Mouse (Mus musculus): Measurements from ENCODE around the gene Mgl2. TPM values are rescaled to one million over a fixed set of nuclear protein-coding genes. Genes with fewer than 3 reads are reported as not detected.

The Mgl2 gene
- polyA plus RNA-seq, 1 experiment from 2014 or later, result 0.95 TPM

- H3K27me3 ChIP-seq, result no peaks in the 10 kb centered on the region
- no peaks in the 10 kb centered on the region for H3K36me3 ChIP-seq
- H3K9ac ChIP-seq, result no peak overlapping the region
- H3K4me1 ChIP-seq (replicated peaks), result no peaks in the 10 kb centered on the region
- H3K4me3 ChIP-seq, result no peak overlapping the region
- H3K9me3 ChIP-seq, result no peaks in the 10 kb centered on the region; the same call in 1 of the 2 replicates
- no peak for ATAC-seq (ENCODE audit: low FRiP score)
- H3K4me2 ChIP-seq, result no peak overlapping the region
- WGBS, result 80% methylated on average over 4 of the region's 4 CpGs
- H3K27ac ChIP-seq, result no peak overlapping the region
These were observed 44.4 kb downstream of the Mgl2 start for GRCm38 (mm10) chr11:70174491-70174890.

DNA sequence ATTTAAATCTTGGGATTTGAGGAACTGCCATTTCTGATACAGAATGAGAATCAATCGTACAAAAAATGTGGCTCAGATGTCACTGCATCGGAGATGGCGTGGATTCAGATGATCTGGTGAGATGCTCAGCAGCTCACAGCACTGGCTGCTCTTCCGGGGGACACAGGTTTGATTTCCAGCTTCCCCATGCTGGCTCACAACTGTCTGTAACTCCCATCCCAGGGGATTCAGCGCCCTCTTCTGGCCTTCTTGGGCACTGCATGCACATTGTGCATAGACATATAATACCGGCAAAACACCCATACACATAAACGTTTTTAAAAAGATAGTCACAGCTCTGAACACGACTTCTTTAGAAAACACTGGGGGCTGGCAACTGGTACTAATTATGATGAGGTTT, 47.5 kb downstream of the Mgl2 start:
- Histone ChIP-seq H3K27ac (no peak overlapping the region), H3K4me2 (no peak overlapping the region), H3K4me3 (no peak overlapping the region), H3K36me3 (no peaks in the 10 kb centered on the region), H3K27me3 (no peaks in the 10 kb centered on the region), H3K9ac (no peak overlapping the region), H3K9me3 (no peaks in the 10 kb centered on the region; the same call in 1 of the 2 replicates), H3K4me1 (replicated peaks) (no peaks in the 10 kb centered on the region)
- ATAC-seq (ENCODE audit: low FRiP score), result no peak
- WGBS, result 72% methylated on average over 8 of the region's 8 CpGs

DNA sequence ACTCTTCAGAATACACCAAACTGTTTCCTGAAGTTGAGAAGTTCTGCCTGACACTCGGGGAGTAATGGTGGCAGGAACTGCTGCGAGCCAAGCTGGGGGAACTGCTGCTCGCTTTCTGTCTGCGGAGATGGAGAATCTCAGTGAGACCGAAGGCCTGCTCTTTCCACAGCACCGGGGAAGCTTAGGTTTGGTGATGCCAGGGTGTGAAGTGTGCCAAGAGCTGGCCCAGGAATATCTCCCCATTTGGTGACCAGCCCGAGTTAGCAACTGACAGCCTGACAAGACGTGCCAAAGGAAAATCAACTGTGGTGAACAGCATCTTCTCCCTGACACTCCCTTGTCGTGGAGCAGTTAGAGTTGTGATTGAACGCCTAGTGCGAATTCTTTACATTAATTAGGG, 48.2 kb downstream of the Mgl2 start:
- no peak for ATAC-seq (ENCODE audit: low FRiP score)
- no peak overlapping the region for H3K27ac ChIP-seq
- no peaks in the 10 kb centered on the region for H3K27me3 ChIP-seq
- no peaks in the 10 kb centered on the region for H3K4me1 ChIP-seq (replicated peaks)
- H3K4me3 ChIP-seq, result no peak overlapping the region
- no peak overlapping the region for H3K9ac ChIP-seq
- 90% methylated on average over 11 of the region's 11 CpGs for WGBS
- H3K9me3 ChIP-seq, result no peaks in the 10 kb centered on the region; the same call in 1 of the 2 replicates
- H3K4me2 ChIP-seq, result no peak overlapping the region
- no peaks in the 10 kb centered on the region for H3K36me3 ChIP-seq

DNA sequence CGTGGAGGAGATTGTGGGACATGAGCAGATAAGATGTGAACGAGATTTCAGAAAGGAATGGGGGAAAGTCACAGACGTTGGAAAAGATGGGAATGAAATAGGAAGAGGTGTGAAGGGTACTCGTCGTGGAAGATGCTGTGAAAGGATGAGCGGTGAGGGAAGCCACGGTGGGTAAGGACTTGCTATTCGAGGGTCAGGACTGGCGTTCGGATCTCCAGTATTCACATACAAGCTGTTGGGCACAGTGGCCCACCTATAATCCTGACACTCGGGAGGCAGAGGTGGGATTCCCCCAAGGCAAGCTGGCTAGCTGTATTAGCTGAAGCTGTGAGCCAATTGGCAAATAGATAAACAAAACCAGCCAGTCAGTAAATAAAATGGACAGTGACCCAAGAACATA, 48.6 kb downstream of the Mgl2 start:
- Histone ChIP-seq H3K4me1 (replicated peaks) (no peaks in the 10 kb centered on the region), H3K4me3 (no peak overlapping the region), H3K36me3 (no peaks in the 10 kb centered on the region), H3K4me2 (no peak overlapping the region), H3K9me3 (no peaks in the 10 kb centered on the region; the same call in 1 of the 2 replicates), H3K27me3 (no peaks in the 10 kb centered on the region), H3K27ac (no peak overlapping the region), H3K9ac (no peak overlapping the region)
- WGBS, result 86% methylated on average over 11 of the region's 11 CpGs
- ATAC-seq (ENCODE audit: low FRiP score), result no peak

DNA sequence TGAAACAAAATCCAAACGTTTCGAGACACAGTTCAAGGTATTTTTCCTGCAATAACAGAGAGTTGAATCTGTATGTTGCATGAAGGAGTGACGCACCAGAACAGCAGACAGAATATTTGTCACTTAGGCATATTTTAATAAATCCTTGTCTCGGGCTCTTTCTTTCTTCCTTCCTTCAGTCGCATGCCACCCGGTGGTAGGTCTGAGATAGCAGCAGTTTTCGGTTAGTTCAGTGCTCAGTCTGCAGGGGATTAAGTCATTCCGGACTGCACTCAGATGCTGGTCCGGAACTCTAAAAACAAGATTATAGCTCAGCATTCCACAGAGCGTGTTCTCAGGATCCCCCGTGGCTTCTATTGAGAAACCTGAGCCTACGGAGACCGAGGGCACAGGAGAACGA, 49.3 kb downstream of the Mgl2 start:
- H3K27me3 ChIP-seq, result no peaks in the 10 kb centered on the region
- 41% methylated on average over 14 of the region's 14 CpGs for WGBS
- no peak overlapping the region for H3K4me2 ChIP-seq
- no peak overlapping the region for H3K4me3 ChIP-seq
- ATAC-seq (ENCODE audit: low FRiP score), result no peak
- no peak overlapping the region for H3K9ac ChIP-seq
- no peaks in the 10 kb centered on the region; the same call in 1 of the 2 replicates for H3K9me3 ChIP-seq
- no peaks in the 10 kb centered on the region for H3K4me1 ChIP-seq (replicated peaks)
- H3K36me3 ChIP-seq, result no peaks in the 10 kb centered on the region
- no peak overlapping the region for H3K27ac ChIP-seq

DNA sequence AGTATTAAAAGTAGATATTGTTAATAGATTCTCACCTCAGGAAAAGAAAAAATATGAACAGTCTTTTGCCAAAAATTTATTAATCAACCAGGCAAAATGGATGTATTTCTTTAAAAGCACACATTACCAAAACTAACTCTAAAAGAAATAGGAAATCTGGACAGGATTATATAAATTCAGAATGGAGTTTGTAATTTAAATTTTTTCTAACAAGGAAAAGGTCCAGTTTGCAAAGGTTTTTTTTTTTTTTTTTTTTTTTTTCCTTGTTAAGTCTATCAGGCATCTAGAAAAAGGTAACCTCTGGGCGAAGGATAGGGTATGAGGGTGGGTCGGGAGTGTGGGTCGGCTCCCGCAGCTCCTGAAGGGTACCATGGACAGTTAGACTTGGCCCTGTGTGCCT, 50.4 kb downstream of the Mgl2 start:
- no peak overlapping the region for H3K4me3 ChIP-seq
- ATAC-seq (ENCODE audit: low FRiP score), result no peak
- H3K36me3 ChIP-seq, result no peaks in the 10 kb centered on the region
- H3K4me1 ChIP-seq (replicated peaks), result no peaks in the 10 kb centered on the region
- no peak overlapping the region for H3K27ac ChIP-seq
- H3K4me2 ChIP-seq, result no peak overlapping the region
- no peaks in the 10 kb centered on the region for H3K27me3 ChIP-seq
- no peak overlapping the region for H3K9ac ChIP-seq
- H3K9me3 ChIP-seq, result no peaks in the 10 kb centered on the region; the same call in 1 of the 2 replicates
- WGBS, result 90% methylated on average over 4 of the region's 4 CpGs

GRCm38 (mm10) chr11:70185120-70185519, 55.0 kb downstream of the Mgl2 start:
- Histone ChIP-seq H3K9me3 (no peaks in the 10 kb centered on the region), H3K36me3 (no peaks in the 10 kb centered on the region), H3K27me3 (no peaks in the 10 kb centered on the region), H3K4me2 (no peak overlapping the region), H3K4me1 (replicated peaks) (no peaks in the 10 kb centered on the region), H3K4me3 (no peak overlapping the region), H3K27ac (no peak overlapping the region), H3K9ac (no peak overlapping the region)
- no peak for ATAC-seq (ENCODE audit: low FRiP score)
- WGBS, result 82% methylated on average over 7 of the region's 7 CpGs

Other genes starting within 250 kb of the Mgl2 start
- 2.0 and 2.5 TPM in 2 replicates for gene Kctd11, start 248.9 kb upstream of the Mgl2 start, polyA plus RNA-seq (2015; fragmentation: Nextera tagmentation; extraction: Ambion mirVana)
- 0.17 and 0.52 TPM in 2 replicates for gene Acap1, start 234.8 kb upstream of the Mgl2 start, polyA plus RNA-seq (2015; fragmentation: Nextera tagmentation; extraction: Ambion mirVana)
- 10.3 and 11.7 TPM in 2 replicates for gene 2810408A11Rik, start 229.3 kb upstream of the Mgl2 start, polyA plus RNA-seq (2015; fragmentation: Nextera tagmentation; extraction: Ambion mirVana)
- gene Neurl4, start 229.3 kb upstream of the Mgl2 start, polyA plus RNA-seq (2015; fragmentation: Nextera tagmentation; extraction: Ambion mirVana), result 18.8 and 22.6 TPM in 2 replicates
- 72.4 and 77.3 TPM in 2 replicates for gene Gps2, start 216.4 kb upstream of the Mgl2 start, polyA plus RNA-seq (2015; fragmentation: Nextera tagmentation; extraction: Ambion mirVana)
- 1,129 and 1,134 TPM in 2 replicates for gene Eif5a, start 208.4 kb upstream of the Mgl2 start, polyA plus RNA-seq (2015; fragmentation: Nextera tagmentation; extraction: Ambion mirVana)
- 4.0 and 7.1 TPM in 2 replicates for gene Ybx2, start 194.5 kb upstream of the Mgl2 start, polyA plus RNA-seq (2015; fragmentation: Nextera tagmentation; extraction: Ambion mirVana)
- 3.9 and 4.0 TPM in 2 replicates for gene Slc2a4, start 182.1 kb upstream of the Mgl2 start, polyA plus RNA-seq (2015; fragmentation: Nextera tagmentation; extraction: Ambion mirVana)
- gene Cldn7, start 165.6 kb upstream of the Mgl2 start, polyA plus RNA-seq (2015; fragmentation: Nextera tagmentation; extraction: Ambion mirVana), result 0.38 and 0.87 TPM in 2 replicates
- 22.4 and 22.7 TPM in 2 replicates for gene Ctdnep1, start 149.2 kb upstream of the Mgl2 start, polyA plus RNA-seq (2015; fragmentation: Nextera tagmentation; extraction: Ambion mirVana)
- gene Elp5, start 147.8 kb upstream of the Mgl2 start, polyA plus RNA-seq (2015; fragmentation: Nextera tagmentation; extraction: Ambion mirVana), result 149 and 154 TPM in 2 replicates
- gene Gabarap, start 139.2 kb upstream of the Mgl2 start, polyA plus RNA-seq (2015; fragmentation: Nextera tagmentation; extraction: Ambion mirVana), result 670 and 709 TPM in 2 replicates
- gene Phf23, start 134.6 kb upstream of the Mgl2 start, polyA plus RNA-seq (2015; fragmentation: Nextera tagmentation; extraction: Ambion mirVana), result 72.9 and 74.8 TPM in 2 replicates
- 26.8 and 28.6 TPM in 2 replicates for gene Dvl2, start 129.7 kb upstream of the Mgl2 start, polyA plus RNA-seq (2015; fragmentation: Nextera tagmentation; extraction: Ambion mirVana)
- 56.9 and 59.4 TPM in 2 replicates for gene Acadvl, start 114.9 kb upstream of the Mgl2 start, polyA plus RNA-seq (2015; fragmentation: Nextera tagmentation; extraction: Ambion mirVana)
- 28.1 TPM in 2 replicates for gene Dlg4, start 113.4 kb upstream of the Mgl2 start, polyA plus RNA-seq (2015; fragmentation: Nextera tagmentation; extraction: Ambion mirVana)
- 1.5 and 1.7 TPM in 2 replicates for gene Asgr1, start 76.2 kb upstream of the Mgl2 start, polyA plus RNA-seq (2015; fragmentation: Nextera tagmentation; extraction: Ambion mirVana)
- gene Asgr2, start 37.7 kb upstream of the Mgl2 start, polyA plus RNA-seq (2015; fragmentation: Nextera tagmentation; extraction: Ambion mirVana), result not detected in 2 replicates
- 0.47 and 1.3 TPM in 2 replicates for gene Clec10a, start 25.9 kb downstream of the Mgl2 start, polyA plus RNA-seq (2015; fragmentation: Nextera tagmentation; extraction: Ambion mirVana)
- 3.1 and 4.6 TPM in 2 replicates for gene Slc16a11, start 82.4 kb downstream of the Mgl2 start, polyA plus RNA-seq (2015; fragmentation: Nextera tagmentation; extraction: Ambion mirVana)
- gene Slc16a13, start 90.7 kb downstream of the Mgl2 start, polyA plus RNA-seq (2015; fragmentation: Nextera tagmentation; extraction: Ambion mirVana), result 16.1 and 18.1 TPM in 2 replicates
- 5.0 and 5.5 TPM in 2 replicates for gene Bcl6b, start 99.5 kb downstream of the Mgl2 start, polyA plus RNA-seq (2015; fragmentation: Nextera tagmentation; extraction: Ambion mirVana)
- gene 0610010K14Rik, start 107.6 kb downstream of the Mgl2 start, polyA plus RNA-seq (2015; fragmentation: Nextera tagmentation; extraction: Ambion mirVana), result 193 and 201 TPM in 2 replicates
- 12.4 and 14.7 TPM in 2 replicates for gene Gm21988, start 109.5 kb downstream of the Mgl2 start, polyA plus RNA-seq (2015; fragmentation: Nextera tagmentation; extraction: Ambion mirVana)
- 340 and 342 TPM in 2 replicates for gene Rnasek, start 109.5 kb downstream of the Mgl2 start, polyA plus RNA-seq (2015; fragmentation: Nextera tagmentation; extraction: Ambion mirVana)
- 2.1 and 2.8 TPM in 2 replicates for gene Alox12, start 125.0 kb downstream of the Mgl2 start, polyA plus RNA-seq (2015; fragmentation: Nextera tagmentation; extraction: Ambion mirVana)
- gene Alox12e, start 192.3 kb downstream of the Mgl2 start, polyA plus RNA-seq (2015; fragmentation: Nextera tagmentation; extraction: Ambion mirVana), result not detected in 2 replicates
- gene Alox15, start 221.7 kb downstream of the Mgl2 start, polyA plus RNA-seq (2015; fragmentation: Nextera tagmentation; extraction: Ambion mirVana), result 0.10 TPM in 1 of 2 replicates, not detected in the other

Data from hindbrain, embryonic 13.5 days (tissue).